Mouse (Mus musculus) Muller cell, postnatal 12 days (primary cell): Measurements from ENCODE around the gene Lcat.
"Not testable (repeated sequence)": the region's sequence is repeated elsewhere in the genome, so short reads cannot be mapped to it uniquely, and the experiment has no call there.

Experiments used
- DNase-seq: peaks from one replicate; pipeline ENCODE4 v3.0.0-alpha.2; 2015; ENCODE audit errors: inconsistent ontology term

Lcat gene

DNA sequence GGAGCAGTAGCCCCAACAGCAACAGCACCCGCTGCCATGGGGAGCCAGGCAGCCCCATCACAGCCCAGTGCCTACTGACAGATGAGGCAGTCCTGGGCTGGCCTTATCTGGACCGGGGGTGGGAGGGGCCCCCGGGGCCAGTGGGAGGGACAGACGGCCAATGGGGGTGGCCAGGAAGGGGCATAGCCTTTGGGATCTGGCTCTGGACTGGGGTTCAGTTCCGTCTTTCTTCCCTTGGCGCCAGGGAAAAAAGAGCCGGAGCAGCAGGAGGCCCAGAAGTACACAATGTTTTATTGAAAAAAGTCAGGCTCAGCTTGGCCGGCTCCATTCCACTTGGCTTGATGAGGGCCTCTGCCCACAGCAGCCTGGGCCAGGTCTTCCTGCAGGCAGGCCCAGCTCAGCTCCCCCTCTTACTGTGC, at the start of gene Lcat:
Gene Lcat (minus strand): TSS at position 62 of the 419 bp plus-strand sequence.
- peak; percentile 69 for DNase-seq

DNA sequence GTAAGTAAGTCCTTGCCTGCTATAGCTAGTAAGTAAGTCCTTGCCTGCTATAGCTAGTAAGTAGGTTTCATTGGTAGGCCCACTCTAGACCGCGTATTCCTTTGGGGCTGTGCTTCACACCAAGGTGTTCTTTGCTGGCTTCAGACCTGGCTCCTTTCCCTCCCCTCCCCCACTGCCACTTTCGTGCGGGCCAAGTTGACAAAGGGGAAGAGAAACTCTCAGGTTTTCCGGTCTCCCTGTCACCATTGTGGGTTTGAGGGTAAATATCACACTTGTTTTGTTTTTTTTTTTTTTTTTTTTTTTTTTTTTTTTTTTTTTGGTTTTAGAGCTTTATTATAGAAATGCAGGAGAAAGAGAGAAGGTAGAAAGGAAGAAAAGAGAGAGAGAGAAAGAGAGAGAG, 49.3 kb upstream of the Lcat start:
- DNase-seq, result no peak

DNA sequence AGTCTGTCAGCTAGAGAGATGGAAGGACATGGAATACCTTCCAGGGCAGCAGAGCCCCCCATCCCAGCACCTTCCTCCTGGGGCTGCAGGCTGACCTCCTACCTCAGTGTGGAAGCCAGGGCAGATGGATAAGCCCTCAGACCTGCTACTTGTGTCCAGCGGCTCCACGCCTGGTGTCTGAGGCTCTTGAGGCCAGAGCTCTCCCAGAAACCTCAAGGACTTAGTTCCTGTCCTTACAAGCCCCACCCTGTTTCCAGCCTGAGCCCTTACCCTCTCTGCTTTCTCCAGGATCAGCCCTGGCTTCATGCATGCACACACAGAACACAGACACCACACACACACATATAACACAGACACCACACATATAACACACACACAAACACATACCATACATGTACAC, 48.4 kb upstream of the Lcat start:
- no peak for DNase-seq

DNA sequence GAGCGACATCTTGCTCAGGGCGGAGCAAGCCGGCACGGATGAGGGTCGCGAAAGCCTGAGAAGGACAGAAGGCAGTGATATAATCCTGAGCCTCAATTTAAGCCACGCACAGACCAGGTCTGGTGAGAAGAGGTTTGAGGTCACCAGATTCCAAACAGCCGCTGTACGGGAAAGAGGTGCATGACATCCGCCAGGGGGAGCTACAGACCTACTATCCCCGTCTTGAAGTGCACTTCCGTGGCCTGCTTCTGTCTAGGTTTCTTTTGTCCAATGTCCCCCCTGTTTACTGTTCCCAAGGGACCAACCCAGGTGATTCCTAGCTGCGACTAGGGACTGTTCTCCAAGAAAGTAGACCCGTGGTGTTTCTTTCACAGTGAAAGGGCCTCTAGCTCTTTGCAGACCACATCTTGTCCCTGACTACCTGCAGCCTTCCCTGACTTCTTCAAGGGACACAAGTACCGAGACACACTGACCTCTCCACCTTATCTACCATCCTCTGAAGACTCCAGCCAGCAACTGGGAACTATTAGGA, 47.7 kb upstream of the Lcat start, which contains the start of gene Dus2:
Gene Dus2 (plus strand): TSS at position 482 of the 532 bp plus-strand sequence.
- peak; percentile 87 for DNase-seq

DNA sequence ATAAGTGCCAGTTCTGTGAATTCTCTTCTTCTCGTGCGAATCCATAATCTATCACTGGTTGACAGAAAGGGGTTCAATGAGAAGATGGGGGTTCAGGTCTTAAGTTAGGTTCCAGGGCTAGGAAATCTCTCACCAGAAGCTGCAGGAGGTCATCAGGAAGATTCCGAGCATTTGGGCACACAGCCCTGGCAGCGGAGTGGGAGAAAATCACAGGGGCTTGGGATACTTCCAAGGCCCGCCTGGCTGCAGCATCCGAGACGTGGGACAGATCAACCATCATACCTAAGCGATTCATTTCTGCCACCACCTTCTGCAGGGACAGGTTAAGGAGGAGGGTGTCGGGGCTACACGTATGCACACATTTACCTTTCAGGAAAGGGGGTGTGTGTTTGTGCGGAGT, 45.4 kb upstream of the Lcat start:
- DNase-seq, result no peak

DNA sequence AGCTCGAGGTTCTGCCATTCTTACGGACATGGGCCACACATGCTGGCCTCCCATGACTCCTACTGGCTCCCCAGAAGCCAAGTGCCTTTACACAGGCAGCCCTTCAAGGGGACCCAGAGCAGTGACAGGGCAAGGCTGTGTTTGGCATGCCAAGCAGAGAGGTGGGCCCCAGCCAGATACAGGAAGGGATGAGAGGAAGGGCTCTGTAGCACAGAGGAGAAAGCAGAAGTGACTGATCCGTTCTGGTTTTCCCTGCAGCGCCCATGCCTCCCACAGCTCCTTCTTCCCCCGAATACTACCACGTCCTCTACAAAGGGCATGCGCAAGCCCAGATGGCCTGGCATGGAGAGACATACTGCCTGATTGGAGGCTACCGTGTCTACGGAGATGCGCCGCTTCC, 40.2 kb upstream of the Lcat start:
- not testable (repeated sequence) for DNase-seq

DNA sequence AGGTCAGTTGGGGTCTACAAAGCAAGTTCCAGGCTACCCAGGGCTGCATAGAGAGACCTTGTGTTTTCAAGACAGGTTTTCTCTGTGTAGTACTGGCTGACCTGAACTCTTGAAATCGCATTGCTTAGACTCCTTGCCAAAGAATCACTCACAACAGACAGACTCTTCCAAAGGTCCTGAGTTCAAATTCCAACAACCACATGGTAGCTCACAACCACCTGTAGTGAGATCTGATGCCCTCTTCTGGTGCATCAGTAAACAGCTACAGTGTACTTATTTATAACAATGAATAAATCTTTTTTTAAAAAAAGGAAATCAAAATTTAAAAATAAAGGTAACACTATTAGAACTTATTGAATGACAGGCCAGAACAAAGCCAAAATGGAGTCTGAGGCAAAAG, 38.0 kb upstream of the Lcat start:
- DNase-seq, result no peak

DNA sequence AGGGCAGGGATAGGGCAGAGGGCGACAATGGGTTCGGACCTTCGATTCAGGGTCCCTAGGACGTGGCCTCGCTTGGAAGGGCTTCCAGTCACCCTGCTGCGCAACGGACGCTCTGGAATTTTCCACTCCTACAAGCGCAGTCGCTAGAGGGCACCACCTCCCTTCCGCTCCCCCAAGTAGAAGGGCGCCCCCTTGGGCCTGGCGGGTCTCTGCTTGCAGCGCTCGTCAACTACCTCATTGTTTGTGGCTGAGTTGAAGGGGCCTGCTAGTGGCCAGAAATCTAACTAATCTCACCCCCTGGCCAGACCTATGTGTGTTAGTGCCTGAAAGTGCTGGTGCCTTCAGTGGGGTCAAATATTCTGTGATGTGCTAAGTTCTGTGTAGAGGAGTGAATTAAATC, 36.1 kb upstream of the Lcat start, which contains the start of gene Dpep3:
Gene Dpep3 (minus strand): TSS at position 105 of the 400 bp plus-strand sequence.
- DNase-seq, result no peak

DNA sequence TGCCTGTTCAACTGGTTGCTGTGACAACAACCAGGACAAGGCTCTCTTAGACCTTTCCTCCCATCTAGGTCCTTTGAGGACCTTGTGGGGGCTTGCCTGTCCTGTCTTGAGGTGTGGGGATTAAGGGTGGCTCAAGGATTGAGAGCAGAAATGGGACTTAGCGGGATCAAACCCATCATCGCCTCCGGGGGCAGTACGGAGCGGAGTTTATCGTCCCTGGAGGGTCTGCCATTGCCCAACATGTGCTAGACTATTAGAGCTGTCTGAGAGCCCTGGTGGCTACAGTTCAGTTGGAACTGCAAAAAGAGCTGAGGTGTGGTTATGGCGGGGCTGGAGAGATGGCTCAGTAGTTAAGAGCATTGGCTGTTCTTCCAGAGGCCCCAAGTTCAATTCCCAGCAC, 32.2 kb upstream of the Lcat start:
- no peak for DNase-seq

DNA sequence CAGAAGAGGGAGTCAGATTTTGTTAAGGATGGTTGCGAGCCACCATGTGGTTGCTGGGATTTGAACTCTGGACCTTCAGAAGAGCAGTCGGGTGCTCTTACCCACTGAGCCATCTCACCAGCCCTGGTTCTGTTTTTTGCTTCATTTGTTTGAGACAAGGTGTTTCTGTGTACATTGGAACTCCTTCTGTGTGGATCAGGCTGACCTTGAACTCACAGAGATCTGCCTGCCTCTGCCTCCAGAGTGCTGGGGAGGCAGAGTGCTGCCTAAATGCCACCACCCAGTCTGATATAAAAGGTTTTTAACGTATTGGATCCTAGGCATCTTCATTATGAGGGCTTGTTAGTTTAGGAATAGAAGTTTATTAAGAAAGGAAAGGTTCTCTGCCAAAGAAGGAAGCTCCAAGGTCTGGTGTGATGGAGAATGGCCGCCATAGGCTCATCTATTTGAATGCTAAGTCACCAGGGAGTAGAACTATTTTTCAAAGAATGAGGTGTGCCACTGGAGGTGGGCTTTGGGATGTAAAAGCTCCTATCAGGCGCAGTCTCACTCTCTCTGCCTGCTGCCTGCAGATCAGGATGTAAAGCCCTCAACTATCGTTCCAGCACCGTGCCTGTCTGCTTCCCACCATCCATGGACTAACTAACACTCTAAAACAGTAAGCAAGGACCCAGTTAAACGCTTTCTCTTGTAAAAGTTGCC, 28.0 kb upstream of the Lcat start:
- DNase-seq, result no peak

DNA sequence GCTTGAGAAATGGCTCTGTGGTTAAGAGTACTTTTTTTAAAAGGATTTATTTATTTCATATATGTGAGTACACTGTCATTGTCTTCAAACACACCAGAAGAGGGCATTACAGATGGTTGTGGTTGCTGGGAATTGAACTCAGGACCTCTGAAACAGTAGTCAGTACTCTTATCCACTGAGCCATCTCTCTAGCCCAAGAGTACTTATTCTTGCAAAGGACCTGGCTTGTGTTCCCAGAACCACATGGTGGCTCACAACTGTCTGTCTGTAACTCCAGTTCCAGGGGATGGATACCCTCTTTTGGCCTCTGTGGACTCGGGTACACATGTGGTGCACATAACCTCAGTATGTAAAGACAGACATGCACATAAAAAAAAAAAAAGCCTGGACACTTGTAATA, 26.2 kb upstream of the Lcat start:
- no peak for DNase-seq

DNA sequence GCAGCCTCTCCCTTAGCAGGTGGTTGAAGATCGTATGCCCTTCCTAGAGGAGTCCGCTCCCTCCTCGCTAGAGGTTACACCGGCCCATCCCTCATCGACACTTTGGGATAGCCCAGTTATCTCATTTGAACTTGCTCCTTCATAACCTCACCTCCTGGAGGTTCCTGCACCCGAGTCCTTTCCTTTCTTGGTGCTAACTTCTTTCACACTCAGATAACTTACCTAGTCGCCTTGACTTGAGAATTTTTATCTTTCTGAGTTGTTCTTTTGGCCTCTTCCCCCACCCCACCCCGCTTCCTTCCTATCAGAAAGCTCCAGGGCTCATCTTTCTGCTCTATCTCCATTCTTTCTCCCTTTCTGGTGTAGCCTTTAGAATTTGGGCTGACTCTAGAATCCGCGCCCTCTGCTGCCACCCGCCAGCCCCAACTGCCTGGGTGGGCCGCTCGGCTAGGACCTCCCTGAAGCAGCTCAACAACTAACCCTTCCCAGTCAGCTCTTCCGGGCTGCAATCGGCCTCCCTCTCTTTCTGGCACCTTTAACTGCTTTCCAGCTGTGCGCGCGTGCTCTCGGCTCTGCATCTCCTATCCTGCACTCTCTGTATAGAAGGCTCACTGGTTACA, 23.6 kb upstream of the Lcat start:
- DNase-seq, result peak; percentile 31

DNA sequence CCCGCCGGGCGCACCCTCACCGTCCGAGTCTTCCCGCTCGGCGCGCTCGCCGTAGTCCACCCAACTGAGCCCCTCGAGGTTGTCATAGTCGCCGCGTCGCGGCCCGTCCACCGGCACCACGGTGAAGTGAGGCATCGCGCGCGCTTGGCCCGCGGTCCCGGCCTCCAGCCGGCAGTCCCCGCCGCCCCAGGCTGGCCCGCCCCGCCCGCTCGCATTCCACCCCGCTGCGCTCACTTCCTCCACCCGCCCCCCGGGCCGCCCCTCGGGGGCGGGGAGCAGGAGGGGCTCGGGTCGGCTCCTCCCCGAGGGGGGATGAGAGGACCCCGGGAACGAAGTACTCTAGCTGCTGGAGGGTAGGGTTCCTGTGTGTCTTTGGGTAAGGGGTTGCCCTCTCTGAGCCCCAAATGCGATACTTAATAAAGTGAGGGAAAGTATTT, 22.7 kb upstream of the Lcat start, which contains the start of gene Slc12a4:
Gene Slc12a4 (minus strand): TSS at position 193 of the 437 bp plus-strand sequence.
- peak; percentile 95 for DNase-seq

DNA sequence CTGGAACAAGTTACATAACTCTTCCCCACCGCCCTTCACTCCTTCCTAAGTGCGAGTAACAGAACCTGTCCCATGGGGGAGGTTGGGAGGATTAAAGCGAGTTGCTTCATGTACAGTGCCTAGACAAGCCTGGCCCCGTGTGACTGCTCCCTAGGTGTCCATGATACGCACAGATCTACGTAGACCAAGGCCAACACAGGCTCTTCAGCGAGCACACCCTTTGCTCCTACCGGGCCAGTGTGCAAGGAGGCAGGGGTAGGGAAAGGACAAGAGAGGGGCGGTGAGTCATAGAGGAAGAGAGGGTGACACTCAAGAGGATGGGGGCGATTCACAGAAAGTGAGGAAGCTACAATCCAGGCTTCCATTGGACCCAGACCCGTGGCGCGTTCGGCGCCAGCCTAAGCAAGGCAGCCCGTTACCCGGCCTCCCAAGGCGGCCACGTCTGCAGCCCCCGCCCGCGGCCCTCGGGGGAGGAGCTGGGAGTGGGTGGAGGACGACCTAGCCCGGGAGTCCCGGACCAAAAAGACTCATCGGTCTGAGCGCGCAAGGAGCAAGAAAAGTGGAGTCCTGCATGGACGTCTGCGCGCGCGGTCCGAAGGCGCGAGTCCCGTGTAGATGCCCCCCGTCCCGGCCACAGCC, 22.2 kb upstream of the Lcat start:
- DNase-seq, result peak; percentile 80

DNA sequence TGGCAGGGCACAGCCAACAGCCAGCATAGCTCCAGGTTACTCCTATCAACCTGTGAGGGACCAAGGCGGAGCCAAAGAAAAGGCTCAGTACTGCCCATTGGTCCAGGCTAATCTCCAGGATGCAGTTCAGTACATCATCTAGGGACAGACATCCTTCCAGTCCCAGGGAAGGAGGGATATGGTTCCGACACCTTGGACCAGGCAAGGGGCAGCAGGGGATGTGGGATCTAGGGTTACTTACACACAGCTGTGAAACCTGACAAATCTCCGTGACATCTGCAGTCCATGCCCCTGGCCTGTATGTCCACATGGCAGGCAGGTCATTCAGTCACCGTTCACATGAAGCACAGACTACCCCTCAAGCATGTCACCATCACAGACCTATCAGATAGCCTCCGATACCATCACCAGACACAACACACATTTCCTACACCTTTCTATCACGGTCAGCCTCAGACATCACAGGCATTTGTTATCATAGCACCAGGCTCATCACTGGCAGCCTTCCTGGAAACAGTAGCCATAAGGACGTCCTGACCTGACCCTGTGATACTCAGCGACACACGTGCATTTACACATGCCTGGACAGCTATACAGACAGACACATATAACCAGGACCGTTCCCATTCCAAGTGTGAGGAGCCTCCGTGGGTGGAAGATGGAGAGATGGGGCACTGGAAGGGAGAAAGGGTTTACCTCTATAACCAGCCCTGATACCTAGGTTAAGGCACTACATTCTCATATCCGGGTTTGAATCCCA, 21.5 kb upstream of the Lcat start:
- DNase-seq, result no peak

DNA sequence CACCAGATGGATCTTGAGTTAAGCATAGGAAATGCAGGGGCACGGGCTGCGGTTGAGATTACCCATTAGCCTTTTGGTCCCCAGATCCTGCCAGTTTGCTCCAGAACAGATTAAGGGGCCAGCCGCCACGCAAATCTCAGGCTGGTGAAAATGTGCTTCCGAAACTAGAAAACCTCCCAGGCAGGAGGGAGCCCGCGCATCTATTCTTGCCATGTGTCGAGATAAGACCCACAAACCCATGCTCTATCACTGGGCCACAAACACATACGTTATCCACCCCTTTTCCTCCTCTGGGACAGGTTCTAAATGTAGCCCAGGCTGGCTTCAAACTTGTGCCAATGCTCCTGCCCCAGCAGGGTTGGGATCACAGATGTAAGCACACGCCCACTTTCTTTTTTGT, 18.4 kb upstream of the Lcat start:
- DNase-seq, result no peak

DNA sequence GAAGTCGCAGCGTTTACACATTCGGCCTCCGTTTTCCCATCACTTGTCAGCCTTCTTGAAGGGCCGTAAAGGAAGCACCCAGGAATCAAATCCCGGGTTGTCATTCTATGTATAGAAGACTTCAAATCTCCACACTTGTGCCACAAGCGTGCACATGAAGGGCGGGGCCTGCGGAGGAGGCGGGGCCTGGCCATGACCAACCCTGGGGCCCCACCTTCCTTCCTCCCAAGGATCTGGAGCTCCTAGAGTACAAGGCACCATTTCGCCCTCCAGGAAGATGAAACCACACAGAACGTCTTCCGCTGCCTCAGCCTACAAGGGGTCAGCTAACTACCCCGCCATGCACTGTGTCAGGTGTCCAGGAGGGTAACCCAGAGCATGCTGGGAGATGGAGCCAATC, 17.9 kb upstream of the Lcat start:
- no peak for DNase-seq

DNA sequence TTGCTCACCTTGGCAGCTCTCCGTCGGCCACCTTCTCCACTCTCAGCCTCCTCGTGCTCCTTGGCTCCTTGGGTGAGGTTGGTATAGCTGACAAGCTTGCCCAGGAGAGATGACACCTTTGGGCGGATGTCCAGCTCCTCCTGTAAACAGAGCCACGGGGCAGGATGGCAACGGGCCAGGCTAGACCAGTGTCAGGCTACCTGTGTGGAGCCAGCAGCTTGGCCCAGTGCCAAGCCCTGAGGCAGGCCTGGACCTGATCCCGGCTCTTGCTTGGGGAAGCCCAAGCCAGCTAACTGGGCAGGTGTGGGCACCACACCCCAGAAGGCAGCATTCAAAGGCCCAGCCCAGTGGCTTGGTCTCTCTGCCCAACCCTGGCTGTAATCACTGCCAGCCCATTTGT, 16.2 kb upstream of the Lcat start:
- no peak for DNase-seq

DNA sequence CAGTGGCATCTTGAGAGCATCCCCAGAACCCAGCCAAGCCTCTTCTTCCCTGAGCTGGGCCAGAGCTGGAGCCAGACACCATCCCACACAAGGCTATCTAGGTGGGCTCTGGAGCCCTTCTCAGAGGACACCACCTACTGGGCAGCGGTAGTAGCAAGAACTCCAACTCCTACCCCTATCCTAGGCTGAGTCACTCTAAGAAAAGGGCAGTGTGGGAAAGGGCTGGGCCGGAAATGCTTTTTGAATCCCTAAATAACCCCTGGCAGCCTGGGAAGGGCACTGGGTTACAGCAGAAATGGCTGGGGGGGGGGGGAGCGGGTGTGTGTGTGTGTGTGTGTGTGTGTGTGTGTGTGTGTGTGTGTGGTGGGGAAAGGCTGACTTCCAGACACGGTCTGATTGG, 14.6 kb upstream of the Lcat start:
- DNase-seq, result no peak

DNA sequence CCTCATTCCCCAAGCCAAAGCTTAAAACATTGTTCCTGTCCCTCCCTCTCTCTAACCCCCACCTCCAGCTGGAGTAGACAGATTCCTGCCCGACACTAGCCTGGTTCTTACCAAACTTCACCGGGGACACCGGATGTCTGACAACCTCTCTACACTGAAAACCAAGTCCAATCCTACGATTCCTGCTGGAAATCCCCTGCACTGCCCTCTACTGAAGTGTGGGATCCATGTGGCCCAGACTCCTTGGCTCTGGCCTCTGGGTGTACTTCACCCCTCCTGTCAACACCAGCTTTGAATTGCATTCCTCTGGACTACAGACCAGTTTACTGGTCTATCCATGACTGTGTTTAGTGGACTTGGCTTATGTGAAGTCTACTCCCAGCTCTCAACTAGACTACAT, 13.4 kb upstream of the Lcat start:
- no peak for DNase-seq

DNA sequence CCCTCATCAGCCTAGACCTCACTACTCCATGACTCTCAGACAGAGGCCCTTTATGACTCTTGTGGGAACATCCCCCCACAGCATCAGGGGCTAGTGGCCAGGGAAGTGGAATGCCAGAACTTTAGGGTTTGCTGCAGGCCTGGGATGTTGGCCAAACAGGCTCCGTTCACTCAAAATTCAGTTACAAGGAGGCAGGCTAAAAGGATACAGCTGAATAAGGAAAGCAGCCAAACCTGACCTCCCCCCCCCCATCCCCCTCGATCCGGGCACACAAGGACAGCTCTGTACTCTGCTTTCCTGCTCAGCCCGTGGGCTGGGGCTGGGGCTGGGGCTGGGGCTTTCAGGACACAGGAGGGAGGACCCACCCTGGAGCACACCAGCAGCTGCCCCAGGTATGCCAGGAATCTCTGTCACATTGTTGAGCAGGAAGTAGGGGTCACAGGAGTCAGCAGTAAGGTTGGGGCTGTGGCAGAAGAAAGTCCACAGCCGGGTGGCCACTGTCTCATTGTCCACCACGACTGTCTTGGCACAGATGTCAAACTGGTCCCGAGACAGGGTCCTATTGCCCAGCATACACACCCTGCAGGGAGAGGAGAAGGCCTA, 8.0 kb upstream of the Lcat start:
- peak; percentile 100 for DNase-seq
